Mouse (Mus musculus): Measurements from ENCODE around the gene Fcmr. TPM values are rescaled to one million over a fixed set of nuclear protein-coding genes. Genes with fewer than 3 reads are reported as not detected.
A peak's percentile ranks its signal among the peaks of the same experiment; 100 is the strongest.

Gene Fcmr
- total RNA-seq (2021), result under 1 TPM in 1 of 2 experiments, not detected in 1; 0.79 TPM

DNA sequence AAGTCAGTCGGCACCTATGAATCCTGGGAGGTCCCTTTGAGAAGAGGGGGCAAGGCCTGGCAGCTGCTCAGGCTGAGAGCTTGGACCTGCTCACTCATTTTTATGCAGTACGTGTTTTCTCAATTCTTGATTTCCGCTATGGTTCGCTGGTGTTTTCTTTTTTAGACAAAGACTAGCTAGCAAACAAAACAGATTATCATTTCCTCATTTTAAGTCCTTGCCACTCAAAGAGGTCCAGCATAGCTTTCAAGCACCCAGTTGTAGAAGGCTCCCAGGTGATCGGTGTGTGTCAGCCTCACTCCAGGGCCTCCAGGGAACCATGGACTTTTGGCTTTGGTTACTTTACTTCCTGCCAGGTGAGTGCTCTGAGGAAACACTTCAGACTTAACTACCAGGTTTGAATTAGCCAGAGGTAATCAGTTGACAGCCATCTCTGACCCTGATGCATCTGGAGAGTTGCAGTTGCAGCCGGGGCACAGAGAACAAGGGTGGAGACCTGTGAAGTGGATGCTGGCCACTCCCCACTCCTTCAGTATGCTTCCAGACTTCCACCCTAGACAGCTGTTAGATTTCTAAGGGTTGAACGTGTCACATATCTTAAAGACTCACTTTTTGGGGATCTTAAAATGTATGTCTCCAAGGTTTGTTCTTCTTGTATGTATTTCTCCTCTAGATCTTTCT lies at the start of gene Fcmr:
Gene Fcmr (plus strand): TSS at position 129 of the 681 bp plus-strand sequence.
- DNase-seq (ENCODE audit: extremely low spot score in 1 of 2, low spot score in 2 of 2), result no peak
- intact Hi-C loops (cut with DNase I), result no loop called here

DNA sequence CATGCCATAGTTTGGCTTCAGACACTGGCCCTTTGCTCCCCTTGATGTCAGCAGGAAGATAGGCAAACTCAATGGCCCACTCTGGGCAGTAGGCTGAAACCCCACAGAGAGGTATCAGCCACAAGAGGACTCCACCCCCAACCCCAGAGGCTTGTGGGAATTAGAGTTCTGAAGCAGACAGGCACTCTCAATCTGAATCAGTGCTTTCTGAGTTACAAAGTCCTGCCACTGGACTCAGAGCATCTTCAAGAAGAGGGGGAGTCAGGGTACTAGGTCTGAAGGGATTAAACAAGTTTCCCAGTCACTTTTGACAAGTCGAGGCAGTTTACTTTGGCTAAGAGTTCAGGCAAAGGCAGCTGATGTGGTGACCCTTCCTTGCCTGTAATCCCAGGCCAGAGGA lies 45.7 kb upstream of the Fcmr start:
- DNase-seq (ENCODE audit: extremely low spot score in 1 of 2, low spot score in 2 of 2), result no peak
- intact Hi-C loops (cut with DNase I), result no loop called here

DNA sequence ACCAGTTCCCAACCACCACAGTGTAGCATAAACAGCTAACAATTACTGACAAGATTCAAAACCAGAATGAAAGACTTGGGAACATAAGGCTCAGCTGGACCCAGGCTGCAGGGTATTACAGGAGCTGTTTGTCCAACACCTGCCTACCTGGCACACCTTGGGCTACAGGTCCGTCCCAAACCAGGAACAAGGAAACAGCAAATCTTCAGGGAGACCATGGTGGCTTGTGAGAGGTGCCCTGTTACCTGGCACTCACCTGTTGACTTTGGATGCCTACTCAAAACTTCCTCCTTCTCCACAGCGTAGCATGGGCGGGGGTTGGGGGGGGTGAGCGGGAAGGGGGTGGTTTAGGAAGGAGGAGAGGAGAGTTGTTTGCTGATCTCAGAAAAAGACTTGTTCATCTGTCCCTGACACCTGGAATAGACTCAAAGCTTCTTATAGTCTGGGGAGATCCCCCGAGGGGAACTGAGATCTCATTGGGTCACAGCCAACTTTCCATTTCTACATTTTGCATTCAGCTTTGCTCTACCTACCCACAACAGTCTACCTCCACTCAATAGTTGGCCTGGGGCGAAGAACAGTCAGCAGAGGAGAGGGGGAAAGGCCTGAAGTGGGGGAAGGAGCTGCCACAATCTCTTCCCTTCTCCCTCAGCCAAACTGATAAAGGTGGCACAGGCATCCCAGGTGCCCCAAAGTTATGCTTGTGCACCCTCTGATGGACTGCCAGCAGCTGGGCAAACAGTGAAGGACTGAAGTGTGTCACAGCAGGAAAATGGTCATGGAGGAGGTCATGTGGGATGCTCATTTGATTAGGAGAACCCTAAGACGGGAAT lies 44.9 kb upstream of the Fcmr start:
- intact Hi-C loops (cut with DNase I), result no loop called here
- no peak for DNase-seq (ENCODE audit: extremely low spot score in 1 of 2, low spot score in 2 of 2)

DNA sequence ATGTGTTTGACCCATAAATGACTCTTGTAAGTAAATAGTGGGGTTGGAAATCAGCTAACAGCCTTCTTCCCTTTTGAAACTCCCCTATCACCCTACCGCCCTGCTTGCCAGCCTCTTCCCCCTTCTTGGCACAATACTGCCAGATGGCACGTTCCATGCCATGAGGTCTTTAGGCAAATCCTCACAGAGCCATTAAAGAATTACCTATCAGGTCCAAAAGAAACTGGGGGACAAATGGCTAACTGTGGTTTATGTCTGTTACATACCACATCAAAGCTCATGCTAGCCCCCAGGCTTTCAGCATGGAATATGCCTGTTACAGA lies 44.4 kb upstream of the Fcmr start:
- DNase-seq (ENCODE audit: extremely low spot score in 1 of 2, low spot score in 2 of 2), result no peak
- intact Hi-C loops (cut with DNase I), result no loop called here

DNA sequence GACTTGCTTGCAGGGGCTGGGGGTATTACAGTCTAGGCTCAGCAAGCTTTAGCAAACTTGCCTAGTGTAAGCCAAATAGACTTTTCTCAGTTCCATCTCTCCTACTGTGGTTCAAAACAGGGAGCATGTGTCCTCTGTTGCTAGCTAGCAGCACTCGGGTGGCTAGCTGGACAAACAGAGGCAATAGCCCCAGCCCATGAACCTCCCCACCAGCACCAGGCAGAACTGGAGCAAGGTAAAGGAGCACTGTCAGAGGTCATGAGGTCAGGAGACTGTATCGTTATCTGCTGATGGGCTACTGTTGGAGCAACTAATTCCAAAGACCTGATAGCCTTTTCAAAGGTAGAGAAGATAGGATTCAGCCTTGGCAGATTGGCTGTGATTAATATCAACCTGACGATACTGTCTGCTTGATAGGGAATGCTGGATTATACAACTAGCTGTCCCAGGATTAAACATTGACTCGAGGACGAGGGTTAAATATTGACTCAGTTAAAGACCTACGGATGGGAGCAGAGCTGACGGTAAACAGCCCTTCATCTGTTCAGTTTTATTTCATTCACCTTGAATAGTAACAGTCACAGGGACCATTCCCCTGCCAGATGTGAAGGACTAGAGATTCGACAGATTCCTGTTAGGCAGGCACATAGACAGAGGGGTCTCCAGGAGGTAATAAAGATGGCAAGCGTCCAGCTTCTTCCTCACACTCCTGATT lies 43.4 kb upstream of the Fcmr start:
- DNase-seq (ENCODE audit: extremely low spot score in 1 of 2, low spot score in 2 of 2), result no peak
- intact Hi-C loops (cut with DNase I), result no loop called here

DNA sequence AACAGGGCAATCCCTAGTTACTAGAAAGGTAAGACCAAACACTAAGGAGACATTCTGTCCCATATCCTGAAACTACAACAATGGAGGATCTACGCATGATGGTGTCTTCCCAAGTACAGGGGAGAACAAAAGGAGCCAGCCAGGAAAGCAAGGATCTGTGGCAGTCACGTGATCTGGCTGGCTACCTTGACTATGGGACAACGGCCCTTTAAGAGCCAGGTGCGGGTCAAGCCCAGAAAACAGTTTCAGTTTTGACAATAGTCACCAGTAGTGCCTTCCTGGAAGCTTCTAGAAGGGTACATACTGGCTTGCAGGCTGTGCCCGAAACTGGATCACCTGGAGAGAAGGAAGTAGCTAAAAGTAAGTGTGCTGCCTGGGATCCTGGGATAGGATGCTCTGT lies 39.0 kb upstream of the Fcmr start, which contains the start of gene Pigr:
Gene Pigr (plus strand): TSS at position 237 of the 400 bp plus-strand sequence.
- no peak for DNase-seq (ENCODE audit: extremely low spot score in 1 of 2, low spot score in 2 of 2)
- intact Hi-C loops (cut with DNase I), result no loop called here

DNA sequence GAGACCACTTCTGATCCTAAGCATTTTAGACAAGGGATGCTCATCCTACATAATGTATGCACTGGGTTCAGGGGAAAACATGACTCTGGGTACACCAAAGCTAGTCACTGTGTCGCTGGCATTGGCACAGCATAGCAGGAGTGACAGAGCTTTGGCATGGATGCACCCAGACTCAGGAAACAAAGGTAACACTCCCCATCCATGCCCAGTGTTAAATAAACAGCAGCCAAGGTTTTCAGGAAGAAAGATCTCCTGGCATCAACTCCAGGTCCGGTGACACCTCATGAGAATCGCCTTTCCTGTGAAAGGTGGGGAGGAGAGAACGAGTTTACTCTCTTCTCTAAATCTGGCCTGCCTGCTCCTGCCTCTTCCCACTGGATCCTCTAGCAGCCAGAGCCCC lies 36.8 kb upstream of the Fcmr start:
- no peak for DNase-seq (ENCODE audit: extremely low spot score in 1 of 2, low spot score in 2 of 2)
- intact Hi-C loops (cut with DNase I), result no loop called here

DNA sequence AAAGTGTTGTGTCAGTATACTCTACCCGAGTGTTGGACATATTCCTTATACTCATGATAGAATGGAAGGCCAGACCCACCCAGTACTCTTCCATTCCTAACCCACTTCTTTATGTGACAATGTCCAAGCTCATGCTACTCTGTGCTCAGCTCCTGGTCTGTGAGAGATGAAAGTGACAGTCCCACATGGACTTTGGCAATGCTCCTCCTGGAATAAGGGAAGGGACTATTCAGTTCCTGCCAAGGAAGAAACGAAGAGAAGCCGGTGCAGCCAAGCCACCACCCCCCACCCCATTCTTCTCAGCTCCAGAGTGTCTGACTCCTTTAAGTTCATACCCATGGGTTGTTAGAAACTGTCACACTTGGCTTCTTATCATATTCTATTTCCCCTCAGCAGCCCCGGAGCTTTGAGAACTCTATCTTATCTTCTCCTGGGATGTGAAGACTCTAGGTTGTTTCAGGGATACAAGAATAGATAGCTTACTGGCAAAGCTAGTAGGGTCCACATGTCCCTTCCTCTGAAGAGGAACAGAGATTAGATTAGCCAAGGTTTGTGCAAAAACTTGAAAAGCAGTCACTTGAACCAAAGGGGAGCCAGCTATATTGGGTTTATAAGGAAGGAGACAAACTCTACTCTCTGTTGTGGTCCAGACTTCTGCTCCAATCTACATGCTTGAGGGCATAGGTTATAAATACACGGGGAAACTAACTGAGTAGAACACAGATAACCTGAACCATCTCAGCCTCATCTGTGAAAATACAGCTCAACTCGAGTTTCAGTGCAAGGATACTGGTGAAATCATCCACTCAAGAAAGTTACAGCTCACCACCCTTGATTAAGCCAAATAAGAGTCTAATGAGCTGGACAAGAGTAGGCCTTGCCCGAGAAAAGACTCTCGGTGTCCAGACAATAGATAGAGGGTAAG lies 35.3 kb upstream of the Fcmr start:
- intact Hi-C loops (cut with DNase I), result no loop called here
- no peak for DNase-seq (ENCODE audit: extremely low spot score in 1 of 2, low spot score in 2 of 2)

DNA sequence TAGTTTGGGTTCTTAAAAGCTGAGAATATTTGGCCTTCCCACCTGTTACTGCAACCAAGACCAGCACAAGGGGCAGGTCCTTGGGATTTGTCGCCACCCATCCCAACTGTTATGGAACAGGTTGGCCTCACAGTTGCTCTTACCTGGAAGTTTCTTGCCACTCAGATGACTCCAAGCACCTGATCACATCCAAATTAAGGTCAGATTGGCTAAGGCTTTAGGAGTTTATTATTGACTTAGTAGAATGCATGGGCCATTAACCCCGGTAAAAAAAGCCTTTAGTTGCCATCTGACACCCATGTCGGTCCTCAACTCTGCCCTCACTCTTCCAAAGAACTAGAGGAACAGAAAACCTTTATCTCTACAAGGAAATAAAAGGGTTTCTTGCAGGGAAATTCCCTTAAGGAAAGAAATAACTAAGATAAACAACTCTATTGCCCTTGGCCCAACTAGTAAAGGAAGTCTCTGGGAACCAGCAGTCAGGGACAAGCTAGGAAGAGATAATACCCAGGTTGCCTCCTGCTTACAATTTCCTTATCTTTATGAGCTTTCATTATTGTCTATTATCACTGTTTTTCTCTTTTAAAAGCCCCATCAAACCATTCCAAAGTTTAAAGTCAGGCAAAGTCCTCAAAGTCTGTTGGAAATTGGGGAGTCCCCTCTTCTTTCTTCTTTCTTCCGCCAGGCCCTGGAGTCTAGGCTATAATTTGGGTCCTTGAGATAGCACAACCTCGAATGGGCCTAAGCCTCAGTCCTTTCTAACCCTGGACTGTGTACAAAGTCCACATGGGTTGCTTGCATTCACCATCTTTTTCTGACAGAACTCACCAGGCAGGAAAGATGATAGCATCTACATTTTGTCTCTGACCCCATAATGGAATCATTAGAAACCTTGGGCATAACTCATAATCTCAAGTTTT lies 33.0 kb upstream of the Fcmr start:
- no peak for DNase-seq (ENCODE audit: extremely low spot score in 1 of 2, low spot score in 2 of 2)
- intact Hi-C loops (cut with DNase I), result no loop called here

DNA sequence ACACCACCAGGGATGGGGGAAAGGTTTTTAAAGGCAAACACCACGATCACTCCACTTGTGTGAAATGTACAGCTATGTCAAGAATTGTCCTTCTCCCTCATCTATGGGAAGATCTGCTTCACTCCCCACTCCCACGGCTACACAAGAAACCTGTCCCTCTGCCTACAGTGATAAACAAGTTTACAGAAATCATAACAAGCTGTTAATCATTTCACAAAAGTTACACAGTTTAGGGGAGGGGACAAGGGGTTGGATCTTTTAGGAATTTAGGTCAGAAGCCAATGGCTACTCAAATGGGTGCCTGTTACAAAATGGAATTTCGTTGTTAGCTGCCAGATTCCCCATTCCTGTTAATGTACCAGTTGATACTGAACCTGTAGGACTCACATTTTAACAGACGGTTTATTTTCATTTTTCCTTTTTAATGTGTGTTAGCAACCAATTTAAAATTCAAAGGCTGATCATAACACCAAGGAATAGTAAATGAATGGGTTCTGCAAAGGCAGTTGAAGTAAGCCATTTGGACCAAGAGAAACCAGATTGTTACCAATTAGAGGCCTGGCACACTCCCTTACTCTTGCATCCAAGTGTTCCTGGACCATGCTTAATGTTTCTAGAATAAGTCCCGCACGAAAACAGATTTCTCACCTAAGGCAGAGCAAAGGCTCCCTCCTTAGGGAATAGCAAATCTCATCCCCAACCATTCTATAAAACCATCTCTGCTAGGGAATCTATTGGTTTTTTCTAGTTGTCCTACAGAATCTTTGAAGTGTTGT lies 30.1 kb upstream of the Fcmr start:
- DNase-seq (ENCODE audit: extremely low spot score in 1 of 2, low spot score in 2 of 2), result peak in 1 of 2 experiments; percentile 44
- intact Hi-C loops (cut with DNase I), result no loop called here

DNA sequence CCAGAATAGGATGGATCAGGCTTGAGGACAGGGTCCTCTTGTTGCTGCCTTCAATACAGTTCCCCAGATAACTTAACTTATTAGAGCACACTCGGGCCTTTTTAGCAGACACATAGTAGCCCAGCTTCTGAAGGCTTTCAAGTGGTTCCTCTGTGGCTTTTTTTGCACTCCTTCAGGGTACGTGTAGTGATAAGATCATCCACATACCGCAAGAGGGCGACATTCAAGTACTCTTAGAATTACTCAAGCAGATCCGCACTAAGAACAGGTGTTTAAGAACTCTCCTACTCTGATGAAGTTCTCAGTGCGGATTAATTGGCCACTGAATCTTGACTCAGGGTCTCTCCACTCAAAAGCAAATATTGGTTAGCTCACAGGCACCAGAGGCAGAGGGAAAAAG lies 27.2 kb upstream of the Fcmr start:
- no peak for DNase-seq (ENCODE audit: extremely low spot score in 1 of 2, low spot score in 2 of 2)
- intact Hi-C loops (cut with DNase I), result no loop called here

DNA sequence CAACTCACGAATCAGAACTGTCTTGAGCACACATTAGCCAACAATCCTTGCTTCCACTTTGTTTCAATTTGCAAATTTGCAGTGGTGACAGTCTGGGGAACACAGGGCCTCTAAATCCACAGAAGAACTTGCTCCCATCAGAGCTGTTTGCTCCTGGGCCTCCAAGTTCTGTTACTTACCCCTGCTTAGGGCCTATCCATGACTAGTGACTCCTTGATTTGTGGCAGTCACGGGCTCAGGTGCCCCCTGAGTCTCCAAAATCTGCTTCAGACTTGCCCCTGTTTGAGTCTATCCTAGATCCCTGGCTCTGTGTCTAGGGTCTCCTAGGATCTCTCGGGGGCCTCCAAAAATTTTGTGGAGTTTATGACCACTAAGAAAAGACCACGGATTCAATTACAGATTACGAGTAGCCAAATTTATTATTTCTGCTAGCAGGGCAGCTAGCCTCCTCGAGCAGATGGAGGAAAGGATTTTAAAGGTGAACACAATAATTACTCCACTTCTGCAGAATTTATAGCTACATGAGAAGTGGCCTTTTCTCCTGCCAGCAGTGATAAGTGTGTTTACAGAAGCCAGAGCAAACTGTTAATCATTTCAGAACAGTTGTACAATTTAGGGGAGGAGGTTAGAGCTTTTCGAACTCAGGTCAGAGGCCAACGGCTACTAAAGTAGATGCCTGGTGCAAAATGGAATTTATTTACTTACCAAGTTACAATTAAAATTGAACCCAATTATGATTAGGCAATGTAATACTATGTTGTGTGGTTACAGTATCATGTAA lies 24.7 kb upstream of the Fcmr start:
- intact Hi-C loops (cut with DNase I), result no loop called here
- no peak for DNase-seq (ENCODE audit: extremely low spot score in 1 of 2, low spot score in 2 of 2)

DNA sequence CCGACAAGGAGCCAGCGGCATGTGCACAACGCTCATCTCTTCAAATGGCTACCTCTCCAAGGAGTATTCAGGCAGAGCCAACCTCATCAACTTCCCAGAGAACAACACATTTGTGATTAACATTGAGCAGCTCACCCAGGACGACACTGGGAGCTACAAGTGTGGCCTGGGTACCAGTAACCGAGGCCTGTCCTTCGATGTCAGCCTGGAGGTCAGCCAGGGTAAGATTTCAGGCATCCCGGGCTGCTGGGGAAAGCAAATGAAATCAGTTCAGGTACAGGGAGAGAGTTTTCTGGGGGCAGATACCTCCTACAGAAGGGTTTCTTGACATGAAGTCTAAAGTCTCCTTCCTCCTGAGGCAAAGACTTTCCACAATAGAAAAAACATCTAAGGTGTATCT lies 23.8 kb upstream of the Fcmr start:
- no peak for DNase-seq (ENCODE audit: extremely low spot score in 1 of 2, low spot score in 2 of 2)
- intact Hi-C loops (cut with DNase I), result no loop called here

DNA sequence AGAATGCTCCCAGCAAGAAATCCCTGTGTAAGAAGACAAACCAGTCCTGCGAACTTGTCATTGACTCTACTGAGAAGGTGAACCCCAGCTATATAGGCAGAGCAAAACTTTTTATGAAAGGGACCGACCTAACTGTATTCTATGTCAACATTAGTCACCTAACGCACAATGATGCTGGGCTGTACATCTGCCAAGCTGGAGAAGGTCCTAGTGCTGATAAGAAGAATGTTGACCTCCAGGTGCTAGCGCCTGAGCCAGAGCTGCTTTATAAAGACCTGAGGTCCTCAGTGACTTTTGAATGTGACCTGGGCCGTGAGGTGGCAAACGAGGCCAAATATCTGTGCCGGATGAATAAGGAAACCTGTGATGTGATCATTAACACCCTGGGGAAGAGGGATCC lies 21.0 kb upstream of the Fcmr start:
- intact Hi-C loops (cut with DNase I), result no loop called here
- no peak for DNase-seq (ENCODE audit: extremely low spot score in 1 of 2, low spot score in 2 of 2)

DNA sequence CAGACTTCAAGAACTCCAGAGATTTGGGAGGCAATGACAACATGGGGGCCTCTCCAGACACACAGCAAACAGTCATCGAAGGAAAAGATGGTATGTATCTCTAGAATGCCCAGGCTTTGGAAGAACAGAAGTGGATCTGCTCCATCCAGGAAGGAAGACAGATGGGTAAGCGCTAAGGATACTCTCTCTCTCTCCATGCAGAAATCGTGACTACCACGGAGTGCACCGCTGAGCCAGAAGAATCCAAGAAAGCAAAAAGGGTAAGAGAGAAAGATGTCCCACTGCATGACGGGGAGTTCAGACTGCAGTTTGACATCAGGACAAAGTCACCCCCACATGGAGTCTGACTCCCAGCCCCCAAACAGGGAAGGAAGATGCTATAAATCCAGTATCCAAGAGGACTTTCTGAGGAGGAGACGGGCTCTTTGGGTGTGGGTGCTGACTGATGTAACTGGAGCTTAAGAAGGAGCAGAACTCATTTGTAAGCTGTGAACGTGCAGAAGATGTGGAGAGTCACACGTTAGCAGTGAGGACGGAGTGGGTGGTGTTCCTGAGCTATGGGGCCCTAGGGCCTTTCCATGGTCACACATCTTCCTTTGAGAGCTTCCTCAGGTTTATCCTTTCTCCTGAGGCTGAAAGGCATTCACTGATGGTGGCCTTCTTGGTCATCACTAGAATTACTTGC lies 15.8 kb upstream of the Fcmr start:
- intact Hi-C loops (cut with DNase I), result no loop called here
- no peak for DNase-seq (ENCODE audit: extremely low spot score in 1 of 2, low spot score in 2 of 2)

DNA sequence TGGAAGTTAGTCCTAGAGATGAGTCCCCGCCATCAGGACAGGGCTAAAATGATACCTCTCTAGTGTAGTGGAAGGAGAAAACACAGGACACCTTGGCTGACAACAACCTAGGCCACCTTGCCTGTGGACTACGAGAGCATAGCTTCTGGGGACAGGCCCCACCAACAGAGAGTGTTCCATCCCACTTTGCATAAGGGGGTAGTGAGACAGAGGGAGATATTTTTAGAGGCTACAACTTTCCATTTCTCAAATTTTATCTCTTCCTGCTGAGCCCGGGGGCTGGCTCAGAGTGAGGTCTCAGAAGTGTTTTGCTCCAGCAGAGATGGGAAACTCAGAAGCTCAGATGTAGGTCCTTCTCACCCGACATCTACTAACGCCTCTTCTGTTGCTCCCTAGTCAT lies 15.1 kb upstream of the Fcmr start:
- no peak for DNase-seq (ENCODE audit: extremely low spot score in 1 of 2, low spot score in 2 of 2)
- intact Hi-C loops (cut with DNase I), result no loop called here
